Mouse (Mus musculus): Measurements from ENCODE around the gene Slc38a11. TPM values are rescaled to one million over a fixed set of nuclear protein-coding genes. Genes with fewer than 3 reads are reported as not detected.

Gene Slc38a11
- polyA plus RNA-seq, 1 experiment from 2014 or later, result 0.75 TPM

GRCm38 (mm10) chr2:65382485-65382884 lies 18.7 kb upstream of the Slc38a11 start:
- Histone ChIP-seq H3K36me3 (ENCODE audit: control insufficient read depth, insufficient read depth, low read length) (no peaks in the 10 kb centered on the region), H3K27me3 (ENCODE audit: control insufficient read depth, insufficient read depth, low read length) (no peaks in the 10 kb centered on the region), H3K4me1 (replicated peaks; ENCODE audit: control insufficient read depth, insufficient read depth, low read length) (no peaks in the 10 kb centered on the region), H3K4me2 (ENCODE audit: low read depth, low read length, severe bottlenecking) (no peak overlapping the region), H3K4me3 (ENCODE audit: low read depth, low read length) (no peak overlapping the region), H3K27ac (ENCODE audit: low read depth, low read length) (no peak overlapping the region), H3K9me3 (ENCODE audit: control insufficient read depth, low read length) (no peaks in the 10 kb centered on the region), H3K9ac (ENCODE audit: low read length) (no peak overlapping the region)
- DNase-seq (ENCODE audit: low spot score) (no peak), ATAC-seq (replicated peaks; ENCODE audit: low FRiP score) (no peak)
- 70% methylated on average over 4 of the region's 4 CpGs for WGBS

GRCm38 (mm10) chr2:65378425-65378824 lies 14.6 kb upstream of the Slc38a11 start:
- ATAC-seq (replicated peaks; ENCODE audit: low FRiP score), result no peak

GRCm38 (mm10) chr2:65374410-65374809 lies 10.6 kb upstream of the Slc38a11 start:
- no peak overlapping the region for H3K27ac ChIP-seq (ENCODE audit: low read depth, low read length)
- no peak for DNase-seq (ENCODE audit: low spot score)
- no peaks in the 10 kb centered on the region for H3K9me3 ChIP-seq (ENCODE audit: control insufficient read depth, low read length)
- no peak overlapping the region for H3K9ac ChIP-seq (ENCODE audit: low read length)
- no peaks in the 10 kb centered on the region for H3K36me3 ChIP-seq (ENCODE audit: control insufficient read depth, insufficient read depth, low read length)
- ATAC-seq (replicated peaks; ENCODE audit: low FRiP score), result no peak
- WGBS, result 91% methylated on average over 5 of the region's 5 CpGs
- no peaks in the 10 kb centered on the region for H3K4me1 ChIP-seq (replicated peaks; ENCODE audit: control insufficient read depth, insufficient read depth, low read length)
- no peak overlapping the region for H3K4me3 ChIP-seq (ENCODE audit: low read depth, low read length)
- H3K4me2 ChIP-seq (ENCODE audit: low read depth, low read length, severe bottlenecking), result no peak overlapping the region
- H3K27me3 ChIP-seq (ENCODE audit: control insufficient read depth, insufficient read depth, low read length), result no peaks in the 10 kb centered on the region

More at GRCm38 (mm10) chr2:65378425-65378824, 14.6 kb upstream of the Slc38a11 start:
- no peak overlapping the region for H3K9ac ChIP-seq (ENCODE audit: low read length)
- no peak overlapping the region for H3K4me3 ChIP-seq (ENCODE audit: low read depth, low read length)
- H3K36me3 ChIP-seq (ENCODE audit: control insufficient read depth, insufficient read depth, low read length), result no peaks in the 10 kb centered on the region
- no peaks in the 10 kb centered on the region for H3K4me1 ChIP-seq (replicated peaks; ENCODE audit: control insufficient read depth, insufficient read depth, low read length)
- 72% methylated on average over 4 of the region's 4 CpGs for WGBS
- no peaks in the 10 kb centered on the region for H3K27me3 ChIP-seq (ENCODE audit: control insufficient read depth, insufficient read depth, low read length)
- H3K9me3 ChIP-seq (ENCODE audit: control insufficient read depth, low read length), result no peaks in the 10 kb centered on the region
- H3K27ac ChIP-seq (ENCODE audit: low read depth, low read length), result no peak overlapping the region
- no peak for DNase-seq (ENCODE audit: low spot score)
- no peak overlapping the region for H3K4me2 ChIP-seq (ENCODE audit: low read depth, low read length, severe bottlenecking)

- no peaks in the 10 kb centered on the region for H3K4me1 ChIP-seq (replicated peaks; ENCODE audit: control insufficient read depth, insufficient read depth, low read length)
- no peaks in the 10 kb centered on the region for H3K36me3 ChIP-seq (ENCODE audit: control insufficient read depth, insufficient read depth, low read length)
- no peak overlapping the region for H3K9ac ChIP-seq (ENCODE audit: low read length)
- WGBS, result 90% methylated on average over 4 of the region's 4 CpGs
- H3K27ac ChIP-seq (ENCODE audit: low read depth, low read length), result no peak overlapping the region
- ATAC-seq (replicated peaks; ENCODE audit: low FRiP score), result no peak
- no peaks in the 10 kb centered on the region for H3K9me3 ChIP-seq (ENCODE audit: control insufficient read depth, low read length)
- H3K4me3 ChIP-seq (ENCODE audit: low read depth, low read length), result no peak overlapping the region
- DNase-seq (ENCODE audit: low spot score), result no peak
- no peaks in the 10 kb centered on the region for H3K27me3 ChIP-seq (ENCODE audit: control insufficient read depth, insufficient read depth, low read length)
- H3K4me2 ChIP-seq (ENCODE audit: low read depth, low read length, severe bottlenecking), result no peak overlapping the region
These were observed 9.2 kb upstream of the Slc38a11 start for GRCm38 (mm10) chr2:65373076-65373475.

GRCm38 (mm10) chr2:65360736-65361475 lies 2.9 kb downstream of the Slc38a11 start:
- no peak overlapping the region for H3K4me2 ChIP-seq (ENCODE audit: low read depth, low read length, severe bottlenecking)
- WGBS, result 46% methylated on average over 9 of the region's 9 CpGs
- H3K36me3 ChIP-seq (ENCODE audit: control insufficient read depth, insufficient read depth, low read length), result no peaks in the 10 kb centered on the region
- no peak overlapping the region for H3K4me3 ChIP-seq (ENCODE audit: low read depth, low read length)
- DNase-seq (ENCODE audit: low spot score), result no peak
- H3K9ac ChIP-seq (ENCODE audit: low read length), result no peak overlapping the region
- no peaks in the 10 kb centered on the region for H3K9me3 ChIP-seq (ENCODE audit: control insufficient read depth, low read length)
- no peaks in the 10 kb centered on the region for H3K27me3 ChIP-seq (ENCODE audit: control insufficient read depth, insufficient read depth, low read length)
- H3K27ac ChIP-seq (ENCODE audit: low read depth, low read length), result no peak overlapping the region
- H3K4me1 ChIP-seq (replicated peaks; ENCODE audit: control insufficient read depth, insufficient read depth, low read length), result 0 out of 2 replicates have a peak, but pooled peaks cover 4% of the 10 kb centered on the region
- ATAC-seq (replicated peaks; ENCODE audit: low FRiP score), result no peak

GRCm38 (mm10) chr2:65347367-65347766 lies 16.5 kb downstream of the Slc38a11 start:
- H3K4me1 ChIP-seq (replicated peaks; ENCODE audit: control insufficient read depth, insufficient read depth, low read length), result no peaks in the 10 kb centered on the region
- H3K4me2 ChIP-seq (ENCODE audit: low read depth, low read length, severe bottlenecking), result no peak overlapping the region
- H3K36me3 ChIP-seq (ENCODE audit: control insufficient read depth, insufficient read depth, low read length), result no peaks in the 10 kb centered on the region
- no peak for DNase-seq (ENCODE audit: low spot score)
- WGBS, result 73% methylated on average over 4 of the region's 4 CpGs
- no peak overlapping the region for H3K4me3 ChIP-seq (ENCODE audit: low read depth, low read length)
- H3K9me3 ChIP-seq (ENCODE audit: control insufficient read depth, low read length), result no peaks in the 10 kb centered on the region
- ATAC-seq (replicated peaks; ENCODE audit: low FRiP score), result no peak
- H3K27ac ChIP-seq (ENCODE audit: low read depth, low read length), result no peak overlapping the region
- no peak overlapping the region for H3K9ac ChIP-seq (ENCODE audit: low read length)
- no peaks in the 10 kb centered on the region for H3K27me3 ChIP-seq (ENCODE audit: control insufficient read depth, insufficient read depth, low read length)

GRCm38 (mm10) chr2:65346915-65347314 lies 16.9 kb downstream of the Slc38a11 start:
- Histone ChIP-seq H3K9ac (ENCODE audit: low read length) (no peak overlapping the region), H3K4me1 (replicated peaks; ENCODE audit: control insufficient read depth, insufficient read depth, low read length) (no peaks in the 10 kb centered on the region), H3K4me2 (ENCODE audit: low read depth, low read length, severe bottlenecking) (no peak overlapping the region), H3K27ac (ENCODE audit: low read depth, low read length) (no peak overlapping the region), H3K4me3 (ENCODE audit: low read depth, low read length) (no peak overlapping the region), H3K27me3 (ENCODE audit: control insufficient read depth, insufficient read depth, low read length) (no peaks in the 10 kb centered on the region), H3K36me3 (ENCODE audit: control insufficient read depth, insufficient read depth, low read length) (no peaks in the 10 kb centered on the region), H3K9me3 (ENCODE audit: control insufficient read depth, low read length) (no peaks in the 10 kb centered on the region)
- ATAC-seq (replicated peaks; ENCODE audit: low FRiP score) (no peak), DNase-seq (ENCODE audit: low spot score) (no peak)
- 64% methylated on average over 1 of the region's 1 CpGs for WGBS

GRCm38 (mm10) chr2:65346037-65346436 lies 17.8 kb downstream of the Slc38a11 start:
- Histone ChIP-seq H3K27ac (ENCODE audit: low read depth, low read length) (no peak overlapping the region), H3K36me3 (ENCODE audit: control insufficient read depth, insufficient read depth, low read length) (no peaks in the 10 kb centered on the region), H3K4me2 (ENCODE audit: low read depth, low read length, severe bottlenecking) (no peak overlapping the region), H3K4me3 (ENCODE audit: low read depth, low read length) (no peak overlapping the region), H3K4me1 (replicated peaks; ENCODE audit: control insufficient read depth, insufficient read depth, low read length) (no peaks in the 10 kb centered on the region), H3K9ac (ENCODE audit: low read length) (no peak overlapping the region), H3K9me3 (ENCODE audit: control insufficient read depth, low read length) (no peaks in the 10 kb centered on the region), H3K27me3 (ENCODE audit: control insufficient read depth, insufficient read depth, low read length) (no peaks in the 10 kb centered on the region)
- WGBS, result 89% methylated on average over 5 of the region's 5 CpGs
- DNase-seq (ENCODE audit: low spot score) (no peak), ATAC-seq (replicated peaks; ENCODE audit: low FRiP score) (no peak)

GRCm38 (mm10) chr2:65342057-65342456 lies 21.8 kb downstream of the Slc38a11 start:
- H3K36me3 ChIP-seq (ENCODE audit: control insufficient read depth, insufficient read depth, low read length), result no peaks in the 10 kb centered on the region
- 80% methylated on average over 10 of the region's 10 CpGs for WGBS
- no peaks in the 10 kb centered on the region; the same call in 1 of the 2 replicates for H3K4me1 ChIP-seq (replicated peaks; ENCODE audit: control insufficient read depth, insufficient read depth, low read length)
- ATAC-seq (replicated peaks; ENCODE audit: low FRiP score) (no peak), DNase-seq (ENCODE audit: low spot score) (no peak)
- no peaks in the 10 kb centered on the region for H3K9me3 ChIP-seq (ENCODE audit: control insufficient read depth, low read length)
- H3K4me3 ChIP-seq (ENCODE audit: low read depth, low read length), result no peak overlapping the region
- no peak overlapping the region for H3K9ac ChIP-seq (ENCODE audit: low read length)
- H3K27ac ChIP-seq (ENCODE audit: low read depth, low read length), result no peak overlapping the region
- H3K27me3 ChIP-seq (ENCODE audit: control insufficient read depth, insufficient read depth, low read length), result no peaks in the 10 kb centered on the region
- no peak overlapping the region for H3K4me2 ChIP-seq (ENCODE audit: low read depth, low read length, severe bottlenecking)

Measured in forebrain, embryonic 11.5 days (tissue).